Mouse (Mus musculus): Measurements from ENCODE around the gene Mogat2. TPM values are rescaled to one million over a fixed set of nuclear protein-coding genes. Genes with fewer than 3 reads are reported as not detected.

The Mogat2 gene
- polyA plus RNA-seq, 1 experiment = 1.3 TPM

DNA sequence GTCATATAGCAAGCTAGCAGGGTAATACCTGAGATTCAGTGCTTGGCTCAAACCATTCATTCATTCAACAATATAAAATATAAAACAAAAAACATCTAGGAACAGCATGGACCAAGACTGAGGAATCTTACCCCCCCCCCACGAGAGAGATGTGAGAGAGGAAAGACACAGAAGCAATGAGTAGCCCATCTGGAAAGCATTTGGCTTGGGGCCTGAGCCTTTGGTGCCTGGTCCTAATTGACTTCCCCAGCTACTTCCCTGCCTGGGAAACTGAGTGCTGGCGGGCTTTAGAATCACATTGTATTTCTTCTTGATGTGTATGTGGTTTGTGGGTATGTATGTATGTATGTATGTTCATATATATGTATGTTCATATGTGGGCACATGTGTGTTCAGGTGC lies 2.8 kb downstream of the Mogat2 start:
- DNase-seq (ENCODE audit: low spot score) = no peak

DNA sequence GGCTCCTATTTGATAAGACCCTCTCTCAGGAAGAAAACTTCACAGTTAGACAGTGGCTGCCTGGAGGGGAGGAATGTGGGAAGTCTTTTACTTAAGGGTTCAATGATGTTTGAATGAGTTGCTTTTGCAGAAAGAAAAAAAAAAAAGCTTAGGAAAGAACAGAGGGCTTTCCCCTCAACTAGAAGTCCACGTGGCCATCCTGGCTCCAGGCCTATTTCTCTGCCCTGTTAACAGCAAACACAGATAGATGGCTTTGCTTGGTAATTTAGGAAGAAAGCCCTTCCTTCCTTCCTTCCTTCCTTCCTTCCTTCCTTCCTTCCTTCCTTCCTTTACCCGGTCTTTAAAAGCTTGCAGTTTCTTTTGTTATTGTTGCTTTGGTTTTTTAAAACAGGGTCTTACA lies 3.5 kb downstream of the Mogat2 start:
- DNase-seq (ENCODE audit: low spot score) = no peak

DNA sequence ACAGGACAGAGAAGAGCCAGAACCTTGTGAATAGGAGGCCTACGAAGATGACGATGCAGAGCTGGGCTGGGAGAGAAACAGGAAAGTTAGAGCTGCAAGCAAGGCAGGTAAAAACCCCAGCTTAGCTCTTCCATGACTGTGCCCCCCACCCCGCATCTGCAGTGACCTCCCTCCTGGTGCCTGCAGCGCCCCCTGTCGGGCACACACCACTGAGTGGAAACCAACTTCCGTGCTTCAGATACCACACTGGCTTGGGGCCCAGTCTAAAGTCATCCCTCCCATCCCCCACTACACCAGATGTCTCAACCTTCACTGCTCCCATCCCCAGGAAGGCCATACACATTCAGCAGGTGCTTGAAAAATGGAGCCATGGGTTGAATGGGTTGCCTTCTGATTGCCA lies 5.8 kb downstream of the Mogat2 start:
- DNase-seq (ENCODE audit: low spot score) = no peak

DNA sequence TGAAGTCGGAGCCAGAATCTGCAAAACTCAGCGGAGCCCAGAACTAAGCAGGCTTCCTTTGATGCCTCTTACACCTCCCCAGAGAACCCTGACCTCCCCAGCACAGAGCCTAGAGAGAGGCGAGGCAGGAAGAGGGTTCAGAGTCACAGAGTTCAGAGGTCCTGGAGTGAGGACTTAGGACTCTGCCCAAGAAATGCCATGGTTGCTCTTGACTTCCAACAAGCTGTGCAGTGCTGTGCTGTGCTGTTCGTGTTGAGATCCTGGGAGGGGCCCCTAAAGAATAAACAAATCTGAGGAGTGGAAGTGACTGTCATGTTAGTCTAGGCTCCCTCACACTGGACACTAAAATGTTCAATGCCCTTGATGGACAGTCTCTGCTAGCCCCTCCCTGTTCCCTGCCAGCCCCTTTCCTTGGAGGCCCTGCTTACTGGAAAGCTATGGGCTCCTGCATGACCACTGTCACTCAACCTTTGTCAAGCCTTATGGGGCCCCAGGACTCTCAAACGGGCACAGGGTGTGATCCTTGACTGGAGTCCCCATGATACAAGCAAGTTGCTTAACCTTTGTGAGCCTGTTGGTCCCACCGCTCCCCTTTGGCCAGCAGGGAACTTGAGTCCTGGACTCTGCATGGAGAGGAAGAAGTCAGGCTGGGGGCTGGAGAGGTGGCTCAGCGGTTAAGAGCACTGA lies 8.2 kb downstream of the Mogat2 start:
- no peak for DNase-seq (ENCODE audit: low spot score)

DNA sequence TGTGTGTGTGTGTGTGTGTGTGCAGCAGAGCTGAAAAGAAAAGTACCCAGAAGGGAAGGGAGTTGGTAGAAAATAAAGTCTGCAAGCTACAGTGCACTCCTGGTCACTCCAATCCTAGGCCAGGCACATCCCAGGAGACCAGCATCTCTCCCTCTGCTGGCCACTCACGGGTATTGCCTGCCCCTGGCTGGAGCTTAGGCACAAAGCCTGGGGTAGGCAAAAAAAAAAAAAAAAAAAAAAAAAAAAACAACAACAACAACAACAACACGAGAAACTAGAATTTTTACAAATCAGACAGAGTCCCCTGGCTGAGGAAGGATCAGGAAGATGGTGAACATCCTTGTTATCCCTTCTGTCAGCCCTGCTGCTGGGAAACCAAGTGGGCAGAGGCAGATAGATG lies 9.0 kb downstream of the Mogat2 start:
- no peak for DNase-seq (ENCODE audit: low spot score)

DNA sequence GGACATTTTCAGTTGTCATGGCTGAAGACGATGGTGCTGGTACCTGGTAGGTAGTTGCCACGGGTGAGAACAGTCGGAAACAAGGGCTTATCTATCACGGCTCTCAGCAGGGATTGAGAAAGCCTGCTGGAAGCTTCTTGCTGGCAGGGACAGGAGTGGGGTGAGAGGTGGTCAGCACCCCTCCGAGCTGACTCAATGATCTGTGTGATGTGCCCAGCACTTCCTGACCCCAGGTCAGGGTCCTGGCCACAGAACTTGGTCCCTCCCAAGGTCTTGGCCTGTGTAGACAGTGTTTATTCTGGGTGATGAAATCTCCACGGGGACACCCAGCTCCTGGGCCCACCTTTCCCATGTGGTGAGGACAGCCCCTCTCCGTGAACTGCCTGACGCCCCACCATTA lies 9.6 kb downstream of the Mogat2 start:
- DNase-seq (ENCODE audit: low spot score) = no peak

DNA sequence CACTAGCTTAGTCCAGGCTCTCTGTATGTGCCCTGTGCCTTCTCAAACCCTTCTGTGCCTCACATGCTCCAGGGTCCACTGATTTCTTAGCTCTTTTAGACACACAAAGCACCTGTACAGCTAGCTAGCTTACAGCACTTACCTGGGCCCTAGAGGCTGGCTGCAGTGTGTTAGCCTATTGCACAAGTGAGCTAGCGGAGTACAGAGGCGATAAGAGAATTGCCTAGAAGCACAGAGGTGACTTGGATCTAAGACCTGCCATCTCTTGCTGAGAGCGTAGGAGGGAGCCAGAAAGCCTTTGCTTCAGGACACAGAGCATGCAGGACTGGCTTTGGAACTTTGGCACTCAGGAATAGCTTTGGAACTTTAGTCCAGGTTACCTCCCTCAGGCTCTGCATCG lies 11.2 kb downstream of the Mogat2 start:
- no peak for DNase-seq (ENCODE audit: low spot score)

DNA sequence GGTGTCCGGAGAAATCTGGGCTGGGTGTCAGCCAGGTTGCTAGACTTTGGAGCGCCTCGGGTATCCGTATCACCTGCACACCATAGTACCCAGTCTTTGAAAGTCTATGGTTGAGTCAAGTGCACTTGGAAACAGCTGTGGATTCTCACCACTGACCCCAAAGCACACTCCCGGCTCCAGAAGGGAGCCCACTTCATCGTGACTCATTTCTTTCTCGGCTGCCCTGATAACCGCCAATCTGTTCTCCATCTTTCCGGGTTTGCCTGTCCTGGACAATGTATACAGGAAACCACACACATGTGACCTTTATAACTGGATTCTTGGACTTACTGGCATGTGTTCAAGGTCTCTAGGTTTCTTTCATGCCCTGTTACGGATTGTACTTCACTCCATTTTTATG lies 11.8 kb downstream of the Mogat2 start:
- no peak for DNase-seq (ENCODE audit: low spot score)

DNA sequence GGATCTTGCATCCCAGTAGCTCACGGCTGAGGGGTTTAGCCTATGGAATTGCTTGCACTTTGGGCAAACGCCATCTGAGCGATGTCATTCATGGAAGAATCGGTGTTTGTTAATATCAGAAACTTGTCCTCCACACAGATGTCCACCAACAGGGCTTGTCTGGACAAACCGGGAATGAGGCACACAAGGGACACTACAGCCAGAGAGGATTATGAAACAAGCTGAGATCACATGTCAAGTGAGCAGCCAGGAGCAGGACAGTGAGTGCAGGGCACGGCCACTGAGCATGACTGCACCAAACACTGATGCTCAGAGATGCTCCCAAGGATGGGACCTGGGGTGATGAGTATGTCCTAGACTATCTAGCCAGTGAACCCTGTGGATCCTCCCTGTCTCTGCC lies 13.0 kb downstream of the Mogat2 start:
- DNase-seq (ENCODE audit: low spot score) = no peak

DNA sequence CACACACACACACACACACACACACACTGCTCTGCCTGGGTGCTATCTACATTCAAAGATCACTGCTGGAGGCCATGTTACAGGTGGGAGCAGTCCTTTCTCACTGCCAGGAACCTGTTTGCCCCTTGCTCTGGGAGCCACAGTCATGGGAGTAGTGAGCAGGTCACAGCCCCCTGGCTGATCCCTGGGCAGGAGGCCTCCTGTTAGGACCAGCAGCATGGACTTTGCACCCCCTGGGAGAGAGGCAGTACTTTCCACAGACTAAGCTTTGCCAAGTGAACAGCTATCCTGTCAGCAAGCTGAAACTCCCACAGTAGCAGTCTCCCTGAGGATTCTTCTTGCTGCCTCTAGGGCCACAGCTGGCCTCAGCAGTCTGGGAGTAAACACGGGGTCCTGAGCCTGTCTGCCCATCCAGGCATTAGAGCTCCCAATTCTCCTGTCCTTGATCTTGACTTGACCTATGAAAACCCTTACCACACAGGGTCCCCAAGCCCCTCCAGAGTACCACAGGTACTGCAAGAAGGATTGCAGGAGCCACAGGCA lies 13.7 kb downstream of the Mogat2 start:
- DNase-seq (ENCODE audit: low spot score) = no peak

DNA sequence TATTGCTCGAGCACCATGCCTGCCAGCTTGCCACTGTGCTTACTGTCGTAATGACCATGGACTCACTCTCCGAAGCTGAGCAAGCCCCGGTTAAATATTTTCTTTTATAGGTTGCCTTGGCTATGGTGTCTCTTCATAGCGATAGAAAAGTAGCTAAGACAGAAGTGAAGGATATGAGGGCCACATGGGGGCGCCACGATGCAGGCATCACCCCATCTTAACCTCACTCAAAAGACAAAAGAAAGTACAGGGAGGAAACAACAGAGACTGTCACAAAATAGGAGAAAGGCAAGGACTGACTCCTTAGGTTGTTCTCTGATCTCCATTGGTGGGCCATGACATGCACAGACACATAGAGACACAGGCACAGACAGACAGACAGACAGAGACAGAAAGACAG lies 14.2 kb downstream of the Mogat2 start:
- no peak for DNase-seq (ENCODE audit: low spot score)

DNA sequence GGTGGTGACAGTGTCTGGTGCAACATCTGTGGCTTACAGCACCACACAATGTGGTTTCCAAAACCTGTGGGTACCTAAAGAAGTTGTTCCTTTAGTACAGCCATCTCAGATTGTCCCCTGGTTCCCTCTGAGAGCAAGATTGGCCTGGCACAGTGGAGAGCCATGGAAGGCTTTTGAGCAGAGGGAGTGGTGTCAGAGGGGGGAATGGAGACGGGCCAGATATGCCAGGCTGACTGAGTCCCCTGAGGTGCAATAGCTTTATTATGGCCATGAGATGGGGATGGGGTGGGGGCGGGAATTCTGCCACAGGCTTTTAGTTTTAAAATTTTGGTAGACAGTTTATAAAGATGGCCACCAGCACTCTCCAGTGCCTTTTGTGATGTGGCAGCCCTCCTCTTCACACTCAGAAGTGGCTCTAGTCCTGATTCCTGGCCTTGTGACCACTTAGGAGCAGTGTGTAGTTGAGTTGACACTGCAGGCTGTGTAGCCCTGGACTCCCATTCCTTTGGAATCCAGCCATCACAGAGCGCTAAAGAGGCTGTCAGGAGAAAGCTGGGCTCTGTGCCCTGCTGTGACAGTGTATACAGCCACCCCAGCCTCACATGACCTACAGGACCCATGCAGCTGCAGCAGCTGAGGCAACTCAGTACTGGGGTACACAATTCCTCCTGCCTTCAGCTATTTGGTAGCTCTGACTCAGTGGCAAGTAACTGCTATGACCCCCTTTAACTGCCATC lies 20.9 kb downstream of the Mogat2 start:
- DNase-seq (ENCODE audit: low spot score) = no peak

DNA sequence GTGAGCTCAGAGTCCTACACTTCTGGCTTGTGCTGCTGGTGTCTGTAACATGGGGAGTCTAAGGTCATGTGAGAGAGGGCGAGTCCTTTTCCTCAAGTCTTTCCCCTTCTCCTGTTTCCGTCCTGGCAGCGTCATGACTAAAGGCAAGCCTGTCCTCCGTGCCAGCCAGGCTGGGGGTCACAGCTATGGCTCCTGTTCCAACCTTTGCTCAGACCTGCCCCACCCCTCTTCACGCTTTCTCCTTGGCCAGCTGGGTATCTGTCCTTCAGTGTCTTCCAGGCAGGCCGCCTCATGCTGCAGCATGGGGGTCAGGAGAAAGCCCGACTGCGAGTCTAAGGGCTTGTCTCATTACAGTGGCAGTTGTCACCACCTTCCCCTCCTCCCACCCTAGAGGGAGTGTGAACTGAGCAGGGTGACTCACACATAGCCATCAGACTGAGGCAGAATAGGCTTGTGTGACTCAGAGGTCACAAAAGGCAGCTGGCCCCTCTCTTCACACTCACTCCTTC lies 23.0 kb downstream of the Mogat2 start:
- no peak for DNase-seq (ENCODE audit: low spot score)

DNA sequence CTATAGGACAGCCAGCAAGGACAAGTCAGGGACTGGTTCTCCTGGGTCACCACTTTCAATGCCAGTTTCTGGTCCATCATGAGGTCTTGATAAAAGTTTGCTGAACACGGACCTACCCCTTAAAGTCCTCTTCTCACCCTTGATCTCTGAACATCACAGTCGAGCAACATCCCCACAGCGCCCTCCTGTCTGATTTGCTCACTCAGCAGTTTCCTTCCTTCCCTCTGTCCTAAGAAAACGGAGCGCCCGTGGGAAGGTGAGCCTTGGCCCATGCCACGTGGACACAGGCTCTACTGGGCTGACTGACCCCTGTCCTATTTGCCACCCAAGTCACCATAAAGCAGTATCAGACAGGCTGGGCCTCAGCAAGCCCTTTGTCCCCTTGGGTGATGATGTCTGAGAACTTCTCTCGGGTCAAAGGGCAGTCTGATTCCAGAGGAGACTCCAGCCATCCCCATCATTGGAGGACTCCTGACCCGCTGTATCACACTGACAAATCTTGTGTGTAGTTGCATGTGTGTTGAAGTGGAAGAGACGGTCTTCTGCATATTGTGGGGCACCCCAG lies 23.7 kb downstream of the Mogat2 start:
- no peak for DNase-seq (ENCODE audit: low spot score)

DNA sequence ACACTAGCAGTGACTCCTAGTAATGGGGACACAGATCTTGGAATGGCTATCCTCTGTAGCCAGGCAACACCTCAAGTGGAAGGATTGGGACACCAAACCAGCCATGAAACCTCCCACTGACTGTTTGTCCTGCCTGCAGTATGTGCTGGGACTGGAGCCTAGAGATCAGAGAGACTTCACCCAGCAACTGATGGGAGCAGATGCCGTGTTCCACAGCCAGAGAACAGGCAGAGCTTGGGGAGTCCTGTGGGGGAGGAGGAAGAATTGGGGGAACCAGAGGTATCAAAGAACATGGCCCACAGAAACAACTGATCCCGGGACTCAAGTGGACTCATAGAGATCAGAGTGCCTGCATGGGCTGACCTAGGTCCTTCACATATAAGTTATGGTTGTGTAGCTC lies 24.7 kb downstream of the Mogat2 start:
- DNase-seq (ENCODE audit: low spot score) = no peak

DNA sequence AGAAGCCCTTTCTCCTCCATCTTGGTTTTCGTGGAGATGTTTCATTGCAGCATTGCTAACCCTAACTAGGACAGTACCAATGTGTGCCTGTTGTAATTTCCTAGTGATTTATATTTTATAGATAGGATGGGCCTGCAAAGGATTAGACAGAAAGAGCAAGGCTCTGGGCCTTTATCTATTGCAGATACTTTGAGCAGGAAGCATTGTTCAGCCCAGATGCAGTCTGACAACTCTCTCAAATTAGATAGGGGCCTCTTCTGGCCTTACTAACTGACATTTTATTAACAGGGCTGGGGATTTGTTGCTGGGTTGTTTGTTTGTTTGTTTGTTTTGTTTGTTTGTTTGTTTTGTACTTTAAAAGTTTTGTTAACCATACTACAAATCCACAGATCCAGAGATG lies 25.4 kb downstream of the Mogat2 start:
- DNase-seq (ENCODE audit: low spot score) = no peak

DNA sequence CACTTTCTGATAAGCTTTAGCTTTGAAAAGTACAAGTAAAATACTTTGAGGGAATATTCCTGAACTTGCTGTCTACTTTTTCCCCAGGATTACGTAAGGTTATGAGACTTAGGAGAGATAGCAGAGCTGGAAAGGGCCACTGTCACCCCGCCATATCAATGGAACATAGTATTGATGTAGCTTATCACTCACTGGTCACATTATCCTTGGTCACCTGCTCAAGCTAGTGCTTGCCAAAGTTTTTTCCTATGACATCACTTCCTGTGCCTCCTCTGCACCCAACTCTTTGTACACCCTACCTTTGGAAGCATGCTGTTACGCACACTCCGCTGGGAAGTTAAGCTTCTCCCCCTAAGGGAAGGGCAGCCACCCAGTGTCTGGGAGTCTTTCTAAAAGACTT lies 29.7 kb downstream of the Mogat2 start:
- DNase-seq (ENCODE audit: low spot score) = no peak

DNA sequence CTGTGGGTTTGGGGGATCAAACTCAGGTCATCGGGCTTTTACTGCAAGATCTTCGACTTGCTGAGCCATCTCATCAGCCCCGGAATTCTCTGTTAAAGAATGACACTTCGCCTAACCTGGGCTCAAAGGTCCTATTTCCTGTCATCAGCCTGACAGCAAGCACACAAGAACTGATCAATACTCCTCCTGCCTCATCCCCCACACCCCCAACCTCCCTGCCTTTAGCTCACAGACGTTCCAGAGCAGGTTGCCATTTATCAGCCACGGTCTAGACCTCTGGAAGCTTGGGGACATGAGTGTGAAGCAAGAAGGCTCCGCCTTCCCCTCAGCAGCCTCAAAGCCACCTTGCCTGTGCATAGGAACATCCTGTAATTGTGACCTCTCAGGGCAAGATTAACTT lies 32.1 kb downstream of the Mogat2 start:
- no peak for DNase-seq (ENCODE audit: low spot score)

DNA sequence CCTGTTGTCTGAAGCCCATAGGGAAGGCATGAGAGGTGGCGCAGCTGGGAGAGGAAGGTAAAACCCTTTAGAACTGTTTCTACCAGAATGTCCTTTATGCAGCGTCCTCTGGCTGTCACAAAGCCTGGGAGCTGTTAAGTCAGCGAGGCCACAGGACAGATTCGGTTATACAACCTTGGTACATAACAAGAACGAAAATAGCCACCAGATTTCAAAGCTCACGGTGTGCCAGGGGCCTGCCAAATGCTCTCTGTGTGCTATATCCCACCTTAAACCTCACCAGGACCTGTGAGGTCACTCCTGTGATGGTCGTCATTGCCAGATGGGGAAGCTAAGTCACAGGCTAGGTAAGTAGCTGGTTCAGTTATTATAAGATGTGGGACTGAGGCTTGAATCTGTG lies 36.3 kb downstream of the Mogat2 start:
- DNase-seq (ENCODE audit: low spot score) = no peak

DNA sequence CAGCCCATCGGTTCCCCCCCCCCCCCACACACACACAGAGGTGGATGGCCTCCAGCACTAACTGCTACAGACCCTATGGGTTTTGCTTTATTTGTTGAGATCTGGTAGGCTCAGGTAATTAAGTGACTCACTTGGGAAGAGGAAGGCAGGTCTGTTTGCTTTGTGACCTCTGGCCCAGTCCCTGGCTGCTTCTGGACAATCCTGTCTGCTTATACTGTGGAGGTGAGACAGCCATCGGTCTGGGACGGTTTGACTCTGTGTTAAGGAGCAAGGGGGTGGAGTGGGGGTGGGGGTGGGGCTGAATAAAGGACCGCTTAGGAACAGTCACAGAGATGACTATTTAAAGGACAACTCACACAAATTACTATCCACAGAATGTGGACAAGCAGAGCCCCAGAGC lies 38.1 kb downstream of the Mogat2 start:
- DNase-seq (ENCODE audit: low spot score) = no peak

DNA sequence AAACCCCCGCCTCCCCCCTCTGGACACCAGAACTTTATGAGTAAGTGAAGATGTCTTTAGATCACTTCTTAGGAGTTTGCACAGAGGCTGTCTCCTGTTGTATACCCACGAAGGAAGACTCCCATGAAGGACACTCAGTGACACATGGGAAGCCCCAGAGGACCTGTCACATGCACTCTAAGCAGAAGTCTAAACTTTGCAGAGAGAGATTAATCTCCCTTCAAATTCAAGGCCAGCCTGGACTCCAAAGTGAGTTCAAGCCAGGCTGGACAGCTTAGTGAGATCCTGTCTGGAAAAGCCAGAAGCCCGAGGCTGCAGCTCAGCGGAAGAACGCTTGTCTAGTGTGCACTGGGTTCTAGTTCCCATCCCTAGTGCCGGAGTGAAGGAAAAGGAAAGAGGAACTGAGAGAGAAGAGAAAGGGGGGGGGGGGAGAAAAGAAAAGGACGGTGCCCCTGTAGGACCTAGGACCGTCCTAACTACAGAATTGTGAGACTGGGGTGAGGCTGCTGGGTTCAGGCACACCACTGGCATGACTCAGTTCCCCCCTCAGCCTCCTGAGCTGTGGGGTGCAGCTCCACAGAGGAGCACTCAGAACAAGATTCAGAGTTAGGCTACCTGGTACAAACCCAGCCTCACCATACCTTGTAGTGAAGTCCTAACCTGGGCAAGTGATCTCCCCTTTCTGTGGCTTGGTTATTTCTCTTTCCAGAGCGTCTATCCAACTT lies 38.8 kb downstream of the Mogat2 start:
- DNase-seq (ENCODE audit: low spot score) = no peak

DNA sequence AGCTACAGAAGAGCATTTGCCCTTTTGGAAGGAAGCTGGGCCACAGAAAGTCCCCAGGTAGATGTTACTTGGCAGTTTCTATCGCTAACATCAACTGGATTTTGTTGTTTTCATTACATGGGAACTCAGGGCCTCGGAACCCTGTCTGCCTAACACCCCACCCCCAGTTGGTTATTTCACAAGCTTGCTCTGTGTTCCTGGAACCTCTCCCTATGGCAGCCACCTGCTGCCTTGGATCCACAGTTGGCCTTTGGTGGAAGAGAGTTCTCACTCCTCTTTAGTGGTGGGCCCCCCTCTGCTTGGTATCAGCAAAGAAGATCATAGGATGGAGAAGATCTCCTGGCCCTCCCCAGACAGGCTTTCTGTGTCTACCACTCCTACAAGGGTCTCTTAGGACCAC lies 39.6 kb downstream of the Mogat2 start:
- DNase-seq (ENCODE audit: low spot score) = no peak
